Mouse (Mus musculus) liver, adult 2 months (tissue): Measurements from ENCODE around the gene Cryga.

Experiments
- CTCF ChIP-seq: fragments of 200-500 bp; IDR thresholded peaks from 2 replicates; pipeline ENCODE4 v1.5.1; 2011; ENCODE audit warnings: low read depth, low read length, control low read depth
- POLR2A ChIP-seq: fragments of 200-500 bp; IDR thresholded peaks from 2 replicates; pipeline ENCODE4 v1.6.1; 2011; ENCODE audit warnings: low read length, control low read depth; ENCODE audit not compliant: insufficient read depth; ENCODE audit errors: extremely low read depth

DNA sequence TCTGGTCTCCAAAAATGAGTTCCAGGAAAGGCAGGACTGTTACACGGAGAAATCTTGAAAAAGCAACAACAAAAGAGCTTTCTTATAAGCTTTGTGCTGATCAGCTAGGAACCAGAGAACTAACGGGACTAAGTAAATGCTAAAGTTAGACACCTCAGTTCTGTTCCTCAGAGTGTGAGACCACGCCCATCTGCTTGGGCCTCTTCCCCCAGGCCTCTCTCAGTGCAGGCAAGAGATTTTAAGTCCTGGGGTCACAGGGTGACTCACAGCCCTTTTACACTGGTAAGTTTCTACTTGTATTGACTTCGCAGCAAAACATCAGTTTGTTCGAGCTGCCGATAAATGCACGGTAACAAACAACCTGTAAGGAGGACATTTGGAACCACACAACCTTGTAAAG lies 51.5 kb downstream of the Cryga start:
- no peak for TF ChIP-seq POLR2A
- TF ChIP-seq CTCF: no peak
